Mouse (Mus musculus) liver, adult (tissue): ENCODE measurements around the gene Rab24.

Experiments used
- GATA4 ChIP-seq: IDR thresholded peaks from 2 replicates; pipeline ENCODE4 v1.6.1; 2014; ENCODE audit warnings: mild to moderate bottlenecking, low read length; ENCODE audit not compliant: insufficient replicate concordance

Rab24 gene

DNA sequence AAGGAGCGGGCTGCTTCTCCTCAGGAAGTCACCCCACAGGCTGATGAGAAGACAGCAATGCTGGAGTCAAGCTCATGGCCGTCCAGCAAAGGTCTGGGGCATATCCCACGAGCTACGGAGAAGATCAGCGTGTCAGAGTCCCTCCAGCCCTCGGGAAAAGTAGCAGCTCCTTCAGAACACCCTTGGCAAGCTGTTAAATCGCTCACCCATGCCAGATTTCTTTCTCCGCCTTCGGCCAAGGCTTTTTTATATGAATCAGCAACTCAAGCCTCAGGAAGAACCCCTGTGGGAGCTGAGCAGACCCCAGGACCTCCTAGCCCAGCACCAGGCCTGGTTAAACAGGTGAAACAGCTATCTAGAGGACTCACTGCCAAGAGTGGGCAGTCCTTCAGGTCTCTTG lies 8.7 kb downstream of the Rab24 start:
- TF ChIP-seq GATA4 = no peak

DNA sequence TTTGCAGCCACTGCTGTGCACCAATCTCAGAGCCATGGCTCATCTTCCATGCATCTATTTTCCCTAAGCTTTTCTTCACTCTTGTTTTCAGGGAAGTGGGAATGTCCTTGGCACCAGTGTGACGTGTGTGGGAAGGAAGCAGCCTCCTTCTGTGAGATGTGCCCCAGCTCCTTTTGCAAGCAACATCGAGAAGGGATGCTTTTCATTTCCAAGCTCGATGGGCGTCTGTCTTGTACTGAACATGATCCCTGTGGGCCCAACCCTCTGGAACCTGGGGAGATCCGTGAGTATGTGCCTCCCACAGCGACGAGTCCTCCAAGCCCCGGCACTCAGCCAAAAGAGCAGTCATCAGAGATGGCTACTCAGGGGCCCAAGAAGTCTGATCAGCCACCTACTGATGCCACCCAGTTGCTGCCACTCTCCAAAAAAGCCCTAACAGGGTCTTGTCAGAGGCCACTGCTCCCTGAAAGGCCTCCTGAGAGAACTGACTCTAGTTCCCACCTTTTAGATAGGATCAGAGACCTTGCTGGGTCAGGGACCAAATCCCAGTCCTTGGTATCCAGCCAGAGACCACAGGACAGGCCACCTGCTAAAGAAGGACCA lies 9.6 kb downstream of the Rab24 start:
- no peak for TF ChIP-seq GATA4

DNA sequence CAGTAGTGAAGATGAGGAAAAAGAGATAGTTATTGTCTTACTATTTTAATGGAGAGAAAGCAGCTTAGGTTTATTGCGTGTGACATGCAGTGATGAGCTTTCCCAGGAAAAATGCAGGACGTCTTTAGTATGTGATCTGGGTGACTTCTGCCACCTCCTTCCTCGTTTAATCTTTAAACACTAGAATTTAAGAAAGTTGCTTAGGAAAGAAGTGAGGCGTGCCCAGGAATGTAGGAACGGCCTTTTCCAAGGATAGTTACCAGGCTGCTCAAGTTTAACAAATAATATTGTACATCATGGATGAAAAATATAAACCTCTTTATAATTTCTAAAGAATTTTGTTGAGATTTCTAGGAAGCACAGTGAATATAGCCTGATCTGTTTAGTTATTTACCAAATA lies 20.8 kb downstream of the Rab24 start:
- TF ChIP-seq GATA4 = no peak

DNA sequence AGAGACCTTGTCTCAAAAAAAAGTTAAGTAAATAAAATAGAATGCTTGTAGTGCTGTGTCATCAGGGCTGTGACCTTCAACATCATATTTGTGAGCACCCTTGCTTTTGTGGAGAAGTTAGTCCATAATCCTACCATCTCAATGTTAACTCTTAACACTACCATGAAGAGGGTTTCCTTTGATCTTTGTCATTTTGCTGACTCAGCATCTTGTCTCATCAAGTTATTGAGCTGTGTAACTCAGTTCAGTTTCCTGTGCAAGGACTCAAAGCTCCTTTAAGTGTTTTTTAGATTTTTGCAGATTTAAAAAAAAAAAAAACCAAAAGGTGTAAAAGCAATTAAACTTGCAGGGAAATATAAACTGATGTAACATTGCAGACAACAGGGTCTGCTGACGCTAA lies 25.0 kb downstream of the Rab24 start:
- TF ChIP-seq GATA4 = no peak

DNA sequence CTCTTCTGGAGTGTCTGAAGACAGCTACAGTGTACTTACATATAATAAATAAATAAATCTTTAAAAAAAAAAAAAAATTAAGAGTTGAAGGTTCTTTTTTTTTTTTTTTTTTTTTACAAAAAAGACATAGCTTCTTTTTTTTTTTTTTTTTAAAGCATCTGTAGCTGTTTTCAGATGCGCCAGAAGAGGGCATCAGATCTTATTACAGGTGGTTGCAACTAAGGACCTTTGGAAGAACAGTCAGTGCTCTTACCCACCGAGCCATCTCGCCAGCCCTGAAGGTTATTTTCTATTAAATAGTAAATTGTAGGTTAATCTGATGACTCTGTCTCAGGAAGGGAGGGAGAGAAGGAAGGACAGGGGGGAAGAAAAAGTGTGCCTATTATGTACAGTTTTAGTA lies 32.9 kb downstream of the Rab24 start:
- TF ChIP-seq GATA4 = no peak

DNA sequence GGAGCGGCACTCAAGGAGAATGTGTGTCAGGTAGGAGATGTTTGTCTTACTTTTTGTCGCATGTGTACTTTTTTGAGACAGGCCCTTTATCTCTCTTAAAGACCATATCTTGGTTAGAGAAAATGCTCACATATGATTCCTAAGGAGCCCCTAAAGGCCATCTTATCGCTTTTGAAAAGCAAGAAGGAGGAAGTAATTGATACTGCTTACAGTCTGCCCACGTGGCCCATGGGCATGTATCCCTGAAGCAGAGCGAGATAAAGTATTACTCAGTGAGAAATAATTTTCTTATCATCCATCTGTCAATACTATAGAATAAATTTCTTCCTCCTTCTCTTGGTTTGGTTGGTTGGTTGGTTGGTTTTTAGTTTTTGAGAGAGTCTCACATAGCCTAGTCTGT lies 44.1 kb downstream of the Rab24 start:
- no peak for TF ChIP-seq GATA4

DNA sequence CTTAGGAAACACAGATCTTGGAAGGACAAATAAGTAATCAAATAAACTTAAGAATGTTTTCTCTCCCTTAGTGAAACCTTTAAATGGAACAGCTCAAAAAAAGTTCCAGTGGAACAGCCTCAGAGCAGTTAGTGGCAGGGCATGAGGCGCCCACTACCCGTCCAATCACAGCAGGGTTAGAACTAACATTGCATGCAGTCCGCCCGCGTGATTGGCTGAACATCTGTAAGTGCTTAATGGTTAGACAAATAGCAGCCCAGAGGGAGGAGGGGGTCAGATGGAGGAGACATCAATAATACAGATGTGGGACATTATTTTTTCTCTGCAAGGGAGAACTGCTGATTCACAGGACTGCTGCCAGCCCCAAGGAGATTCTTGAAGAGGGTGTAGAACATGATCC lies 44.5 kb downstream of the Rab24 start:
- no peak for TF ChIP-seq GATA4
